Mouse (Mus musculus) MEL (cell line): ENCODE measurements around the gene Ppp1r10.

Experiments
- CTCF ChIP-seq, 3 experiments: IDR thresholded peaks in 2 of 3; conservative IDR thresholded peaks in 1 of 3; 2 replicates each; pipeline ENCODE4 v1.5.1; 2011 to 2012; ENCODE audit warnings: low read length in 3 of 3, low read depth in 2 of 3, mild to moderate bottlenecking in 2 of 3, improper control_type of control experiment in 1 of 3, inconsistent platforms in 1 of 3, mixed read lengths in 1 of 3, moderate library complexity in 1 of 3; ENCODE audit not compliant: control insufficient read depth in 1 of 3, insufficient read depth in 1 of 3, poor library complexity in 1 of 3, severe bottlenecking in 1 of 3
- EP300 ChIP-seq, 2 experiments: IDR thresholded peaks; 2 replicates each; pipeline ENCODE4 v1.6.1; 2011; ENCODE audit warnings: improper control_type of control experiment in 2 of 2, low read length in 2 of 2, low read depth in 1 of 2, mild to moderate bottlenecking in 1 of 2
- NRF1 ChIP-seq: IDR thresholded peaks from 2 replicates; pipeline ENCODE4 v1.6.1; 2014; ENCODE audit warnings: low read depth, mild to moderate bottlenecking, inconsistent platforms, low read length, improper control_type of control experiment, moderate library complexity; ENCODE audit not compliant: poor library complexity, insufficient read depth, severe bottlenecking
- RCOR1 ChIP-seq: IDR thresholded peaks from 2 replicates; pipeline ENCODE4 v1.6.1; 2012; ENCODE audit warnings: low read depth, mild to moderate bottlenecking, inconsistent platforms, low read length, improper control_type of control experiment

DNA sequence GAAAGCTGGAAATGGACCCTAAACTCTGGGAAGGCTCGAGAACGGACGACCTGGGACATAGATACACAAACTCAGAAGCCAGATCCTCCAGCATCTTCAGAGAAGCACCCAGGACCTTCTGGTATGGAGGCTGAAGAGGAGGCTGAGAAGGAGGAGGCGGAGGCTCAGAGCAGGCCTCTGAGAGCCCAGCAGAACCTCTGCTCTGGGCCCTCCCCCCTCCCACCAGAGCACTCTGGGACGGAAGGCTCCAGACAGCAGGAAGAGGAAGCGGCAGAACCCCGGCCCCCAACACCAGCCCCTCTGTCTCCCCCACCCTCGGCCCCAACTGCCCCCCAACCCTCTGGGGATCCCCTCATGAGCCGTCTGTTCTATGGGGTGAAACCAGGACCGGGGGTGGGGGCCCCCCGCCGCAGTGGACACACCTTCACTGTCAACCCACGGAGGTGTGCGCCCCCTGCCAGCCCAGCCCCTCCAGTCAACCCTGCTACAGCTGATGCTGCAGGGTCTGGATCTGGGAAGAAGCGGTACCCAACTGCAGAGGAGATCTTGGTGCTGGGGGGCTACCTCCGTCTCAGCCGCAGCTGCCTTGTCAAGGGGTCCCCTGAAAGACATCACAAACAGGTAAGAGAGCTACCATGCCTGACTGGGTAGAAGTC lies 47.9 kb upstream of the Ppp1r10 start:
- TF ChIP-seq NRF1: no peak
- 0 out of 6 replicates have a peak, but pooled peaks of 1 of the 3 experiments have one; percentile 3 for TF ChIP-seq CTCF (IDR thresholded peaks at IDR 0.05 in 2 of 3, conservative IDR thresholded peaks at IDR 0.05 in 1 of 3; ENCODE audit: control insufficient read depth in 1 of 3, insufficient read depth in 1 of 3, low read depth in 2 of 3, low read length in 3 of 3, poor library complexity in 1 of 3, severe bottlenecking in 1 of 3)
- TF ChIP-seq RCOR1: no peak
- no peak for TF ChIP-seq EP300 (IDR thresholded peaks at IDR 0.05; ENCODE audit: low read depth in 1 of 2, low read length in 2 of 2)
